Mouse (Mus musculus) stomach, postnatal 0 days (tissue): ENCODE results near the gene Foxn2. TPM values are rescaled to one million over a fixed set of nuclear protein-coding genes. Genes with fewer than 3 reads are reported as not detected.

Experiments used
- ATAC-seq: fragments of 200-750 bp; cut with Nextera tagmentation; 2 replicates; pipeline ENCODE4 v1.8.0; 2017; ENCODE audit not compliant: low FRiP score, low TSS enrichment
- DNase-seq: peaks from one replicate; pipeline ENCODE4 v3.0.0-alpha.2; 2016; ENCODE audit warnings: low spot score
- H3K27ac ChIP-seq: fragments of 300-500 bp; sonication (generic); replicated peaks from 2 replicates; pipeline ENCODE4 v1.5.1; 2014; ENCODE audit warnings: mild to moderate bottlenecking, control low read depth
- H3K27me3 ChIP-seq: fragments of 300-500 bp; sonication (generic); 2 replicates; pipeline ENCODE4 v1.6.1; 2014; ENCODE audit warnings: low read length; ENCODE audit not compliant: control insufficient read depth, insufficient read depth
- H3K36me3 ChIP-seq: fragments of 300-500 bp; sonication (generic); 2 replicates; pipeline ENCODE4 v1.6.1; 2014; ENCODE audit warnings: low read length, mixed read lengths; ENCODE audit not compliant: control insufficient read depth, insufficient read depth
- H3K4me1 ChIP-seq: fragments of 300-500 bp; sonication (generic); replicated peaks from 2 replicates; pipeline ENCODE4 v1.6.1; 2014; ENCODE audit warnings: antibody characterized with exemption; ENCODE audit not compliant: control insufficient read depth, insufficient read depth
- H3K4me2 ChIP-seq: fragments of 300-500 bp; sonication (generic); replicated peaks from 2 replicates; pipeline ENCODE4 v1.6.1; 2014; ENCODE audit warnings: low read depth, mild to moderate bottlenecking, control low read depth, moderate library complexity
- H3K4me3 ChIP-seq: fragments of 300-500 bp; sonication (generic); 2 replicates; pipeline ENCODE4 v1.5.1; 2014; ENCODE audit warnings: low read depth, low read length, control low read depth
- H3K9ac ChIP-seq: fragments of 300-500 bp; sonication (generic); 2 replicates; pipeline ENCODE4 v1.6.1; 2014; ENCODE audit warnings: mild to moderate bottlenecking, low read length, control low read depth, mixed read lengths
- H3K9me3 ChIP-seq: fragments of 300-500 bp; sonication (generic); 2 replicates; pipeline ENCODE4 v1.6.1; 2016; ENCODE audit warnings: low read length; ENCODE audit not compliant: control insufficient read depth
- CTCF ChIP-seq: IDR thresholded peaks from 2 replicates; pipeline ENCODE4 v1.5.1; 2016; ENCODE audit warnings: antibody characterized with exemption, low read depth, mild to moderate bottlenecking, moderate library complexity
- EP300 ChIP-seq: optimal IDR thresholded peaks from 2 replicates; pipeline ENCODE3; 2016; ENCODE audit warnings: antibody characterized with exemption
- WGBS: fragments of 180-500 bp; shearing (Covaris S2); extraction: QIAGEN DNeasy Blood & Tissue Kit; methylation state at CpG from one replicate; pipeline ENCODE4 v1.1.7; 2014; 5-methylcytosine and 5-hydroxymethylcytosine counted together
- polyA plus RNA-seq: library from polyadenylated mRNA; unstranded; fragments of >200 nt; fragmentation: Nextera tagmentation; extraction: Ambion mirVana; gene quantifications from 2 replicates; pipeline ENCODE4 v1.2.1, GENCODE M21; 2015

Gene Foxn2
- polyA plus RNA-seq, 1 experiment from 2014 or later, result 8.2 TPM

DNA sequence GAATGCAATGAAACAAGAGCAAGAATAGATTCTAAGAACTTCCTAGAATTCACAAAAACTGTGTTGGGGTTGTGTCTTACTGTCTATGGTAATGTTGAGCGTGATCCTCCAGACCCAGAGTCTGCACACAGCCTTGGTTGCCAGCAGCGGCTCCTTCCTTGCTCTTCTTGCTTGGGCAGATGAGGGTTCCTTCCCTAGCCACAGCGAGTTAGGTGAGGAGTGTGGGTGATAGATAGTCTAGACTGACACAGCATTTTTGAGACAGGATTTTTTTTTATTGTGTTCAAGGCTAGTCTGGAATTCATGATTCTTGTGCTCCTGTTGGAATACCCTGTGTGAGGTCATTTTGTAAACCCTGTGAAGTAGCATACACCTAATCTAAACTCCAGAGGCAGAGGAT lies 41.1 kb downstream of the Foxn2 start:
- Histone ChIP-seq H3K4me3 (no peak overlapping the region), H3K27me3 (no peaks in the 10 kb centered on the region), H3K9ac (no peak overlapping the region), H3K27ac (no peak overlapping the region), H3K4me2 (no peak overlapping the region), H3K36me3 (no peaks in the 10 kb centered on the region; the same call in 1 of the 2 replicates), H3K9me3 (no peaks in the 10 kb centered on the region), H3K4me1 (no peaks in the 10 kb centered on the region)
- TF ChIP-seq CTCF (no peak), EP300 (no peak)
- no peak for DNase-seq
- ATAC-seq, result no peak
- 92% methylated on average over 3 of the region's 3 CpGs for WGBS

GRCm38 (mm10) chr17:88484539-88484938 lies 44.0 kb downstream of the Foxn2 start:
- no peak for ATAC-seq
- Histone ChIP-seq H3K9ac (no peak overlapping the region), H3K4me1 (no peaks in the 10 kb centered on the region), H3K27me3 (no peaks in the 10 kb centered on the region), H3K9me3 (no peaks in the 10 kb centered on the region), H3K4me2 (no peak overlapping the region), H3K27ac (no peak overlapping the region), H3K4me3 (no peak overlapping the region), H3K36me3 (no peaks in the 10 kb centered on the region; the same call in 1 of the 2 replicates)
- 83% methylated on average over 11 of the region's 11 CpGs for WGBS
- no peak for DNase-seq
- no peak for TF ChIP-seq CTCF
- no peak for TF ChIP-seq EP300

DNA sequence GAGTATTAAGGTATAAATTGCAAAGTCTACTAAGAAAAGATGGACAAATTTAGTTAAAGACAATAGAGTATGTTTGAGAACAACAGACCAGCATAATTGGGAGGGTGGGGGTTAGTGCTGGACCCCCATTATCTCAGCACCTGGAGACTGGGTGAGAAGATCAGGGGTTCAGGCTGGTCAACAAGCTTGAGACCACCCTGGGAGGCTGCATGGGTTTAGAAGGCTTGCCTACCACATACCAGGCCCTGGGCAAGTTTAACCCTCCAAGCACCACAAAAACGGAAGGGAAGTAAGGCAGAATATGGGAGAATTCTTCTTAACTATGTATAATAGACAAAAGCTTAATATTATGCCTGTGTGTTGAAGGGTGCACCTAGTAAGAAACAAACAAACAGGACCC lies 44.4 kb downstream of the Foxn2 start:
- no peak for TF ChIP-seq EP300
- no peak for TF ChIP-seq CTCF
- H3K9ac ChIP-seq, result no peak overlapping the region
- H3K27ac ChIP-seq, result no peak overlapping the region
- ATAC-seq, result no peak
- H3K4me2 ChIP-seq, result no peak overlapping the region
- no peaks in the 10 kb centered on the region for H3K4me1 ChIP-seq
- H3K36me3 ChIP-seq, result no peaks in the 10 kb centered on the region; the same call in 1 of the 2 replicates
- no peaks in the 10 kb centered on the region for H3K9me3 ChIP-seq
- no peak for DNase-seq
- H3K4me3 ChIP-seq, result no peak overlapping the region
- H3K27me3 ChIP-seq, result no peaks in the 10 kb centered on the region
- 88% methylated on average over 1 of the region's 1 CpGs for WGBS

- no peaks in the 10 kb centered on the region for H3K9me3 ChIP-seq
- no peak overlapping the region for H3K9ac ChIP-seq
- H3K4me1 ChIP-seq, result no peaks in the 10 kb centered on the region
- H3K27ac ChIP-seq, result no peak overlapping the region
- TF ChIP-seq EP300 (no peak), CTCF (no peak)
- 87% methylated on average over 10 of the region's 10 CpGs for WGBS
- DNase-seq (no peak), ATAC-seq (no peak)
- H3K4me3 ChIP-seq, result no peak overlapping the region
- no peaks in the 10 kb centered on the region for H3K27me3 ChIP-seq
- no peak overlapping the region for H3K4me2 ChIP-seq
- peaks cover 8% of the 10 kb centered on the region for H3K36me3 ChIP-seq
Measured at GRCm38 (mm10) chr17:88490546-88490945, 50.0 kb downstream of the Foxn2 start.

GRCm38 (mm10) chr17:88491366-88492106 lies 51.0 kb downstream of the Foxn2 start:
- H3K27me3 ChIP-seq, result no peaks in the 10 kb centered on the region
- TF ChIP-seq EP300 (no peak), CTCF (peak; percentile 53)
- H3K4me2 ChIP-seq, result no peak overlapping the region
- ATAC-seq (no peak), DNase-seq (no peak)
- H3K9ac ChIP-seq, result no peak overlapping the region
- H3K4me1 ChIP-seq, result no peaks in the 10 kb centered on the region
- H3K9me3 ChIP-seq, result no peaks in the 10 kb centered on the region
- H3K27ac ChIP-seq, result no peak overlapping the region
- WGBS, result 92% methylated on average over 13 of the region's 13 CpGs
- H3K36me3 ChIP-seq, result peaks cover 8% of the 10 kb centered on the region
- H3K4me3 ChIP-seq, result no peak overlapping the region

DNA sequence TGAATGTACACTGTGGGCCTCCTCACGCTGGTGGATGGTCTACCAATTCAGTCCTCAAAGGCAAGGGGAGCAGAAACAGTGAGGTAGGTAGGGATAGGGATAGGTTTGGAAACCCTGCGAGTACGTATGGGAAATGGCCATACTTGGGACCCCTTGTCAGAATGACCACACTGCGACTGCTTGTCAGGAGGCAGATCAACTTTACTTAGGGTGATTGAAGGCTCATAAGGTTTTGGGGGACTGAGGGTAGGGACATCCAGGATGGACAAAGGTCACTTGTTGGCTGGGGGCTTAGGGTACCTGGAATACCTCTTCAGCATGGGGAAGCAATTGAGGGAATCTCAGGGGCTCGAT lies 51.6 kb downstream of the Foxn2 start:
- 95% methylated on average over 5 of the region's 5 CpGs for WGBS
- Histone ChIP-seq H3K4me3 (no peak overlapping the region), H3K4me1 (no peaks in the 10 kb centered on the region), H3K36me3 (peaks cover 8% of the 10 kb centered on the region), H3K9ac (no peak overlapping the region), H3K27me3 (no peaks in the 10 kb centered on the region), H3K4me2 (no peak overlapping the region), H3K27ac (no peak overlapping the region), H3K9me3 (no peaks in the 10 kb centered on the region)
- no peak for DNase-seq
- no peak for ATAC-seq
- no peak for TF ChIP-seq CTCF
- no peak for TF ChIP-seq EP300
